21 mouse cellular contexts compared by ENCODE assay signal in the genomic region with DNA sequence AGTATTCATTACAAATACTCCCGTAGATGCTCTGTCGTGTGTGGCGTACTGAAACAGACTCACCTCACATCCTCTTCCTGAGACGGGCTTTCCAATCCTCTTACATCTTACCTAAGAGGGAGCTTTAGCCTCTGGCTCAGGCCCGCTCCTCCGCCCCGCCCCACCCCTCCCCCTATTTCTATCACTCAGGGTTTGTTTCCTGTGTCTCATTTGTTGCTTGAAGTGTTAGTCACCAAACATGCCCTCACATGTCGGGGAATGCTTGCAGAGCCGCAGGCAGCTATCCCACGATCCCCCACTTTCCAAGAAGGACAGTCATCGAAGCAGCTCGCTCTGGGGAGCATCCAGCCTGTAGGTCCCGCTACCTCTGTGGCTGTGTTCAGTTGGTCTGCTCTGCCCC.
A peak's percentile ranks its signal among the peaks of the same experiment; 100 is the strongest.
DNase-seq lines count a peak whose midpoint lies in the region; ATAC-seq and TF ChIP-seq lines count a peak whose summit lies in the region.
"Had no signal": no experiment of that assay in that cellular context is flagged by ENCODE, and none has a peak within 500 bp of the region (broad histone marks: within the 10 kb centered on the region; RNA-seq: fewer than 3 reads in every experiment).

No protein-coding gene starts in this region.

- no peaks in the 10 kb centered on the region for H3K36me3 ChIP-seq in E14TG2a.4 (ENCODE audit: insufficient read depth, low read length)
- peaks cover 45% of the 10 kb centered on the region for H3K36me3 ChIP-seq in embryonic facial prominence, embryonic 10.5 days (replicated peaks)
- H3K36me3 ChIP-seq: liver, embryonic 15.5 days; midbrain, embryonic 15.5 days had no signal

- no peak for TF ChIP-seq CTCF in E14TG2a.4 (conservative IDR thresholded peaks at IDR 0.05; ENCODE audit: low read length)

- peaks cover 53% of the 10 kb centered on the region for H3K4me1 ChIP-seq in E14TG2a.4 (replicated peaks; ENCODE audit: low read depth, low read length)
- no peaks in the 10 kb centered on the region for H3K4me1 ChIP-seq in embryonic facial prominence, embryonic 10.5 days
- H3K4me1 ChIP-seq: limb, embryonic 13.5 days; midbrain, embryonic 15.5 days had no signal

- peaks cover 9% of the 10 kb centered on the region for H3K9me3 ChIP-seq in E14TG2a.4 (ENCODE audit: low read length)
- H3K9me3 ChIP-seq in embryonic facial prominence, embryonic 10.5 days: peaks cover 13% of the 10 kb centered on the region
- H3K9me3 ChIP-seq: embryonic facial prominence, embryonic 13.5 days; heart, embryonic 10.5 days; limb, embryonic 13.5 days; liver, embryonic 15.5 days; midbrain, embryonic 15.5 days had no signal

- H3K27ac ChIP-seq in embryonic facial prominence, embryonic 10.5 days (replicated peaks): no peak overlapping the region
- H3K27ac ChIP-seq: embryonic facial prominence, embryonic 13.5 days; heart, embryonic 10.5 days; hindbrain, embryonic 14.5 days; limb, embryonic 13.5 days; liver, embryonic 15.5 days; midbrain, embryonic 15.5 days had no signal

- peak; percentile 43 for DNase-seq in lung, postnatal 10 days
- no peak for DNase-seq in lung, postnatal 14 days
- DNase-seq in embryonic facial prominence, embryonic 10.5 days (ENCODE audit: low spot score): peak; percentile 27
- DNase-seq in naive thymus-derived CD4-positive, alpha-beta T cell, adult 2 months (ENCODE audit: low read depth): peak; percentile 20
- no peak for DNase-seq in liver
- DNase-seq in right cerebral cortex, postnatal 10 days (ENCODE audit: low spot score in 2 of 2): no peak
- DNase-seq: adrenal gland, postnatal 10 days; cerebellum, adult 2 months; gastrocnemius, postnatal 36 days; kidney, adult 11 months; kidney, postnatal 25 days; thymus, postnatal 25 days had no signal

- no peaks in the 10 kb centered on the region for H3K27me3 ChIP-seq in E14TG2a.4 (ENCODE audit: insufficient read depth, low read length)
- no peaks in the 10 kb centered on the region for H3K27me3 ChIP-seq in embryonic facial prominence, embryonic 10.5 days (replicated peaks; ENCODE audit: low read depth, poor library complexity, severe bottlenecking)
- H3K27me3 ChIP-seq: embryonic facial prominence, embryonic 13.5 days; limb, embryonic 13.5 days; liver, embryonic 15.5 days; megakaryocyte, embryonic 14.5 days; midbrain, embryonic 15.5 days had no signal

- no peak for ATAC-seq in monocyte, adult 5-6 weeks (replicated peaks; ENCODE audit: insufficient number of reproducible peaks, low FRiP score, low TSS enrichment, poor library complexity, severe bottlenecking)
- ATAC-seq: midbrain, embryonic 15.5 days had no signal

- 89% methylated on average over 13 of the region's 13 CpGs for WGBS in embryonic facial prominence, embryonic 10.5 days

- H3K4me3 ChIP-seq in E14TG2a.4 (replicated peaks; ENCODE audit: low read length): 0 out of 2 replicates have a peak overlapping the region, but pooled peaks have one; percentile 4
- no peak overlapping the region for H3K4me3 ChIP-seq in embryonic facial prominence, embryonic 10.5 days
- H3K4me3 ChIP-seq: embryonic facial prominence, embryonic 13.5 days; heart, embryonic 10.5 days; limb, embryonic 13.5 days; liver, embryonic 15.5 days; megakaryocyte, embryonic 14.5 days; midbrain, embryonic 15.5 days had no signal

Comparison
In these comparisons a context has a peak if more than half of its experiments do, and no peak if none do; other contexts are left out.
1. DNase-seq: peak in lung, postnatal 10 days (single experiment), embryonic facial prominence, embryonic 10.5 days (single experiment) and naive thymus-derived CD4-positive, alpha-beta T cell, adult 2 months (single experiment); none in lung, postnatal 14 days (single experiment), liver (single experiment) and right cerebral cortex, postnatal 10 days (0 of 2).